Mouse (Mus musculus) lung, adult 2 months (tissue): ENCODE data around the gene Gm5475. TPM values are rescaled to one million over a fixed set of nuclear protein-coding genes. Genes with fewer than 3 reads are reported as not detected.

Experiments used
- DNase-seq: peaks from one replicate; pipeline ENCODE4 v3.0.0; 2022
- H3K4me1 ChIP-seq: fragments of 200-500 bp; 2 replicates; pipeline ENCODE4 v1.6.1; 2011; ENCODE audit warnings: low read length; ENCODE audit not compliant: control insufficient read depth, insufficient read depth
- H3K4me3 ChIP-seq: fragments of 200-500 bp; replicated peaks from 2 replicates; pipeline ENCODE3; 2011; ENCODE audit warnings: low read depth, mild to moderate bottlenecking, control low read depth, low read length; ENCODE audit errors: extremely low read depth
- CTCF ChIP-seq: fragments of 200-500 bp; IDR thresholded peaks from 2 replicates; pipeline ENCODE4 v1.5.1; 2011; ENCODE audit warnings: mild to moderate bottlenecking, low read length, control low read depth; ENCODE audit not compliant: insufficient read depth
- POLR2A ChIP-seq: fragments of 200-500 bp; IDR thresholded peaks from 2 replicates; pipeline ENCODE4 v1.6.1; 2011; ENCODE audit warnings: low read depth, mild to moderate bottlenecking, control low read depth, low read length, borderline replicate concordance; ENCODE audit errors: extremely low read depth
- WGBS: fragments of 180-500 bp; shearing (Covaris S2); methylation state at CpG from one replicate; pipeline ENCODE4 v1.1.7; 2018; 5-methylcytosine and 5-hydroxymethylcytosine counted together
- polyA plus RNA-seq: library from polyadenylated mRNA; depleted of rRNA; stranded (reverse); fragments of >200 nt; gene quantifications from 2 replicates; pipeline ENCODE4 v1.2.3, GENCODE M21; 2012

The Gm5475 gene
- polyA plus RNA-seq, 1 experiment: not detected

- TF ChIP-seq CTCF: no peak
- no peak for TF ChIP-seq POLR2A
- 52% methylated on average over 10 of the region's 10 CpGs for WGBS
- DNase-seq: no peak
These were observed 14.6 kb downstream of the Gm5475 start for GRCm38 (mm10) chr15:100436518-100436917.

GRCm38 (mm10) chr15:100443126-100443922 lies 21.4 kb downstream of the Gm5475 start:
- H3K4me1 ChIP-seq: no peaks in the 10 kb centered on the region
- 1% methylated on average over 21 of the region's 31 CpGs for WGBS
- TF ChIP-seq POLR2A: peak; percentile 69; the same call in 1 of the 2 replicates
- TF ChIP-seq CTCF: no peak
- peak overlapping the region; percentile 64 for H3K4me3 ChIP-seq
- DNase-seq: peak; percentile 72

More at GRCm38 (mm10) chr15:100436518-100436917, 14.6 kb downstream of the Gm5475 start:
- no peaks in the 10 kb centered on the region for H3K4me1 ChIP-seq
- H3K4me3 ChIP-seq: no peak overlapping the region

- TF ChIP-seq POLR2A (no peak), CTCF (no peak)
- WGBS: 67% methylated on average over 2 of the region's 2 CpGs
- DNase-seq: no peak
- H3K4me3 ChIP-seq: no peak overlapping the region
- no peaks in the 10 kb centered on the region for H3K4me1 ChIP-seq
These were observed 24.9 kb downstream of the Gm5475 start for GRCm38 (mm10) chr15:100446887-100447286.

- WGBS: 77% methylated on average over 4 of the region's 4 CpGs
- Histone ChIP-seq H3K4me3 (no peak overlapping the region), H3K4me1 (no peaks in the 10 kb centered on the region)
- DNase-seq: no peak
- no peak for TF ChIP-seq POLR2A
- no peak for TF ChIP-seq CTCF
These were observed 26.6 kb downstream of the Gm5475 start for GRCm38 (mm10) chr15:100448572-100448971.

GRCm38 (mm10) chr15:100449495-100449894 lies 27.5 kb downstream of the Gm5475 start:
- H3K4me1 ChIP-seq: no peaks in the 10 kb centered on the region
- H3K4me3 ChIP-seq: no peak overlapping the region
- TF ChIP-seq CTCF (no peak), POLR2A (no peak)
- 91% methylated on average over 3 of the region's 3 CpGs for WGBS
- no peak for DNase-seq

GRCm38 (mm10) chr15:100451245-100451644 lies 29.3 kb downstream of the Gm5475 start:
- Histone ChIP-seq H3K4me3 (no peak overlapping the region), H3K4me1 (no peaks in the 10 kb centered on the region)
- DNase-seq: no peak
- TF ChIP-seq POLR2A (no peak), CTCF (no peak)
- 50% methylated on average over 16 of the region's 16 CpGs for WGBS

- TF ChIP-seq CTCF (no peak), POLR2A (no peak)
- DNase-seq: no peak
- no peaks in the 10 kb centered on the region for H3K4me1 ChIP-seq
- WGBS: 70% methylated on average over 11 of the region's 11 CpGs
- H3K4me3 ChIP-seq: no peak overlapping the region
These were observed 30.5 kb downstream of the Gm5475 start for GRCm38 (mm10) chr15:100452486-100452885.

GRCm38 (mm10) chr15:100456356-100456991 lies 34.5 kb downstream of the Gm5475 start:
- Histone ChIP-seq H3K4me3 (no peak overlapping the region), H3K4me1 (no peaks in the 10 kb centered on the region)
- no peak for TF ChIP-seq POLR2A
- no peak for TF ChIP-seq CTCF
- no peak for DNase-seq
- 80% methylated on average over 7 of the region's 7 CpGs for WGBS

- H3K4me1 ChIP-seq: no peaks in the 10 kb centered on the region
- WGBS: 5% methylated on average over 17 of the region's 17 CpGs
- H3K4me3 ChIP-seq: no peak overlapping the region
- DNase-seq: peak; percentile 69
- TF ChIP-seq CTCF (peak; percentile 97), POLR2A (no peak)
These were observed 35.4 kb downstream of the Gm5475 start for GRCm38 (mm10) chr15:100457340-100457739.

GRCm38 (mm10) chr15:100458055-100458454 lies 36.1 kb downstream of the Gm5475 start:
- DNase-seq: peak; percentile 45
- H3K4me3 ChIP-seq: no peak overlapping the region
- peak; percentile 34; the same call in 1 of the 2 replicates for TF ChIP-seq CTCF
- TF ChIP-seq POLR2A: no peak
- H3K4me1 ChIP-seq: no peaks in the 10 kb centered on the region
- 38% methylated on average over 10 of the region's 10 CpGs for WGBS
